Mouse (Mus musculus) right cerebral cortex, postnatal 36 days (tissue): ENCODE data around the gene Olfr382.
"Not testable (repeated sequence)": the region's sequence is repeated elsewhere in the genome, so short reads cannot be mapped to it uniquely, and the experiment has no call there.

Experiments
- DNase-seq, 2 experiments: peaks; one replicate each; pipeline ENCODE4 v3.0.0; 2022; ENCODE audit warnings: low spot score in 2 of 2, mixed read lengths in 1 of 2

Gene Olfr382

GRCm38 (mm10) chr11:73517097-73517496, at the start of gene Olfr382:
TSS of gene Olfr382 (minus strand) at chr11:73517197.
- DNase-seq = no peak

- DNase-seq = not testable (repeated sequence)
Observed at GRCm38 (mm10) chr11:73528971-73529370, 12.0 kb upstream of the Olfr382 start.

- no peak for DNase-seq
Observed at GRCm38 (mm10) chr11:73491503-73491902, 25.5 kb downstream of the Olfr382 start, which contains the start of gene Olfr381. TSS of gene Olfr381 (minus strand) at chr11:73491603.
